Mouse (Mus musculus): ENCODE measurements around the gene Olfr813. TPM values are rescaled to one million over a fixed set of nuclear protein-coding genes. Genes with fewer than 3 reads are reported as not detected.
"Not testable (repeated sequence)": the region's sequence is repeated elsewhere in the genome, so short reads cannot be mapped to it uniquely, and the experiment has no call there.

The Olfr813 gene
- polyA plus RNA-seq (2015; fragmentation: Nextera tagmentation; extraction: Ambion mirVana) = not detected in 2 replicates

DNA sequence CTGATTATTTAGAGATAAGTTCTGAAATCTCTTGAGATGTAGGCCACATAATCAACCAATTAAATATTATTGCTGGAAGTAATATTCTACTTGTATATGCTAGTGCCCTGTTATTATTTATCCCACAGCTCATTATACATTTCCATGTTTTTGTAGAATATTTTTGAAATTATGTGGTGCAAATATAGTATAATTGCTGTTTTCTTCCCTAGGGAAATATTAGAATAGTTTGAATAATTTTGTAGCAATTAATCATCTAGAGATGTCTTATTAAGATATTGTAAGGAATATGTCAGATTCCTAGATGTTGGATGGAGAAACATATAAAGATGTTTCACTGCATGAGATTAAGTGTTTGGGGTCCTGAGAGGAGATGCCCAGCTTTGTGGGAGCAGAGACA lies at the start of gene Olfr813:
TSS of gene Olfr813 (plus strand) at position 301 of the 400 bp plus-strand sequence.
- H3K27me3 ChIP-seq (ENCODE audit: insufficient read depth, low read length) = no peaks in the 10 kb centered on the region
- H3K36me3 ChIP-seq (replicated peaks; ENCODE audit: insufficient read depth, low read length) = no peaks in the 10 kb centered on the region
- no peaks in the 10 kb centered on the region for H3K9me3 ChIP-seq (ENCODE audit: low read length)
- H3K4me3 ChIP-seq (ENCODE audit: low read depth, low read length) = no peak within 1 kb of the TSS
- no peak within 1 kb of the TSS for H3K4me2 ChIP-seq (ENCODE audit: low read depth, low read length)
- H3K27ac ChIP-seq (ENCODE audit: low read depth) = no peak within 1 kb of the TSS
- no peak for DNase-seq
- no peaks in the 10 kb centered on the region for H3K4me1 ChIP-seq (ENCODE audit: insufficient read depth)
- H3K9ac ChIP-seq (replicated peaks) = no peak within 1 kb of the TSS
- no peak for ATAC-seq
- TF ChIP-seq EP300 (IDR thresholded peaks at IDR 0.05; ENCODE audit: low read depth) (no peak), CTCF (IDR thresholded peaks at IDR 0.05; ENCODE audit: low read depth) (no peak)

DNA sequence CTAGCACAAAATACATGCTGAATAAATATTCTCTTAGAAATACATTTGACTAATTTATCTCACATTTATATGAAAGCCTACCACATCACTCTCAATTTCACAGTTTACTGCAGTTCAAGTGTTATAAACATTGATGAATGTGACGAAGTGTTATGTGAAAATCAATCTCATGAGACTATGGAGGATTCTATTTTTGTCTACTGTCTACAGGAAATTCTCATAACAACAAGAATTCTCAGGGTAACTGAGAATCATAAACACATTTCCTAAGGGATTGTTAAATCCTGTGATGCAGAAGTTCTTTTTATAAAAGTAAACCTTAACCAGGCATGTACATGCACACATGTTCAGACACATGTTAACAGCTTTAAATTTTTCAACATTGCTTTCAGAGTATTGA lies 9.2 kb upstream of the Olfr813 start, which contains the start of gene Olfr812:
TSS of gene Olfr812 (minus strand) at position 101 of the 400 bp plus-strand sequence.
- no peaks in the 10 kb centered on the region for H3K9me3 ChIP-seq (ENCODE audit: low read length)
- no peak for TF ChIP-seq CTCF (IDR thresholded peaks at IDR 0.05; ENCODE audit: low read depth)
- no peak for TF ChIP-seq EP300 (IDR thresholded peaks at IDR 0.05; ENCODE audit: low read depth)
- H3K4me2 ChIP-seq (ENCODE audit: low read depth, low read length) = no peak within 1 kb of the TSS
- DNase-seq (no peak), ATAC-seq (no peak)
- H3K27me3 ChIP-seq (ENCODE audit: insufficient read depth, low read length) = no peaks in the 10 kb centered on the region
- H3K9ac ChIP-seq (replicated peaks) = no peak within 1 kb of the TSS
- H3K36me3 ChIP-seq (replicated peaks; ENCODE audit: insufficient read depth, low read length) = no peaks in the 10 kb centered on the region
- WGBS (ENCODE audit: insufficient replicate concordance) = 48% methylated on average over 1 of the region's 1 CpGs
- H3K4me3 ChIP-seq (ENCODE audit: low read depth, low read length) = no peak within 1 kb of the TSS
- no peak within 1 kb of the TSS for H3K27ac ChIP-seq (ENCODE audit: low read depth)
- no peaks in the 10 kb centered on the region for H3K4me1 ChIP-seq (ENCODE audit: insufficient read depth)

DNA sequence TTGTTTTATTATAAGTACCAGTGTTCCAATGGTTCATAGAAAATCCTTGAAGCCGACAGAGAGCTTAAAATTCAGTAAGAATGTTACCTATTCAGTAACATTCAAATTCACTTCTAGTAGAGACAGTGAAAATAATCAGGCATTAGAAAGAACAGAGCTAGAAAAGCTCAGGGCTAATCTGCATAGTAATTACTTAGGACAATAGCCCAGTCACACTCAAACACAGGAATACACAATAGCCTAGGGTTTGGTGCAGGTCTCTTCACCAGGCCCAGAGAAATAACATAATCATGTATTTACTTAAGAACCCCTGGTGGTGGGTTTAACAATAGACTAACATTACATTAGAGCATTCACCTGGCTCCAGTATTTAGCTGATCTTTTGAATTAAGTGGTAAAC lies 7.8 kb upstream of the Olfr813 start:
- no peak for ATAC-seq
- 72% methylated on average over 1 of the region's 1 CpGs for WGBS (ENCODE audit: insufficient replicate concordance)
- H3K9ac ChIP-seq (replicated peaks) = no peak overlapping the region
- H3K27ac ChIP-seq (ENCODE audit: low read depth) = no peak overlapping the region
- TF ChIP-seq EP300 (IDR thresholded peaks at IDR 0.05; ENCODE audit: low read depth) = no peak
- TF ChIP-seq CTCF (IDR thresholded peaks at IDR 0.05; ENCODE audit: low read depth) = no peak
- no peaks in the 10 kb centered on the region for H3K9me3 ChIP-seq (ENCODE audit: low read length)
- no peak overlapping the region for H3K4me2 ChIP-seq (ENCODE audit: low read depth, low read length)
- no peaks in the 10 kb centered on the region for H3K27me3 ChIP-seq (ENCODE audit: insufficient read depth, low read length)
- no peaks in the 10 kb centered on the region for H3K36me3 ChIP-seq (replicated peaks; ENCODE audit: insufficient read depth, low read length)
- H3K4me3 ChIP-seq (ENCODE audit: low read depth, low read length) = no peak overlapping the region
- no peaks in the 10 kb centered on the region for H3K4me1 ChIP-seq (ENCODE audit: insufficient read depth)
- no peak for DNase-seq

DNA sequence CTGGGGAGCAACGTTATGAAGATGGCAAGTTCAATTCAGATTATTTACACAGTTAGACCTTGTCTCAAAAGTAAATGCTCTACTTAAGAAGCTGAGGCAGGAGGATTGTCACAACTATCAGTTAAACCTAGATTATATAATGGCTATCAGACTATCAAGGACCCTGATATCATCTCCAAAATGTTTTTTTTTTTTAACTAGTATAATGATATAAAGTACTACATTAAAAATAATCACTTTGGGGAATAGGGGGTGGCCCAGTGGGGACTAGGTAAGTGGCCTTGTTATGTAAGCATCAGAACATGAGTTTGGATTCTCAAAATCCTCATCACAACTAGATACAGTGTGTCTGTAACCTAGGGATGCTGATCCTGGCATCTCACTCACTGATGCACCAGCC lies 24.6 kb downstream of the Olfr813 start, which contains the start of gene Olfr814:
TSS of gene Olfr814 (minus strand) at position 101 of the 400 bp plus-strand sequence.
- WGBS (ENCODE audit: insufficient replicate concordance) = no CpG with 5 or more reads among the region's 1 CpGs
- H3K4me3 ChIP-seq (ENCODE audit: low read depth, low read length); H3K27me3 ChIP-seq (ENCODE audit: insufficient read depth, low read length); H3K27ac ChIP-seq (ENCODE audit: low read depth); H3K36me3 ChIP-seq (replicated peaks; ENCODE audit: insufficient read depth, low read length); H3K4me1 ChIP-seq (ENCODE audit: insufficient read depth); H3K9me3 ChIP-seq (ENCODE audit: low read length); H3K4me2 ChIP-seq (ENCODE audit: low read depth, low read length); ATAC-seq; H3K9ac ChIP-seq (replicated peaks); DNase-seq: not testable (repeated sequence)

DNA sequence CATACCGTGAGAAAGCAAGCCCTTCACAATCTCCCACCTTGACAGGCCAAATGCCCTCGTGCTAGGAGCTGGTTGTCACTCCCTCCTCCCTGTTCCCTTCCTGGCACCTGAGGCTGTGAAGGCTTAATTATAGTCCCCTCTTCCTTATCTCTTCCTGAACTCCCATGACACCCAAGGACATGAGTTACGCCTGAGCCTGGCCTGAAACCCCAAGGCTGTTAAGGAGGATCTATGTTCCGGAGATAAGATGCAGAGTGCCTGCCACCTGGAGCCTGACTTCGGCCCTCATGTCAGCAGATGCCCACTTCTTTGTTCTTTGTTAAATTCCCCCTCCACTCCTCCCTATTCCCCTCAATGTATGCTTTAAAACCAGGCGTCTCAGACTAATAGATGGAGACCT lies 30.3 kb downstream of the Olfr813 start:
- not testable (repeated sequence) for H3K9ac ChIP-seq (replicated peaks); H3K27me3 ChIP-seq (ENCODE audit: insufficient read depth, low read length); H3K27ac ChIP-seq (ENCODE audit: low read depth); ATAC-seq; H3K4me1 ChIP-seq (ENCODE audit: insufficient read depth); DNase-seq; H3K4me3 ChIP-seq (ENCODE audit: low read depth, low read length); H3K9me3 ChIP-seq (ENCODE audit: low read length); H3K36me3 ChIP-seq (replicated peaks; ENCODE audit: insufficient read depth, low read length); H3K4me2 ChIP-seq (ENCODE audit: low read depth, low read length)
- WGBS (ENCODE audit: insufficient replicate concordance) = 71% methylated on average over 6 of the region's 6 CpGs

DNA sequence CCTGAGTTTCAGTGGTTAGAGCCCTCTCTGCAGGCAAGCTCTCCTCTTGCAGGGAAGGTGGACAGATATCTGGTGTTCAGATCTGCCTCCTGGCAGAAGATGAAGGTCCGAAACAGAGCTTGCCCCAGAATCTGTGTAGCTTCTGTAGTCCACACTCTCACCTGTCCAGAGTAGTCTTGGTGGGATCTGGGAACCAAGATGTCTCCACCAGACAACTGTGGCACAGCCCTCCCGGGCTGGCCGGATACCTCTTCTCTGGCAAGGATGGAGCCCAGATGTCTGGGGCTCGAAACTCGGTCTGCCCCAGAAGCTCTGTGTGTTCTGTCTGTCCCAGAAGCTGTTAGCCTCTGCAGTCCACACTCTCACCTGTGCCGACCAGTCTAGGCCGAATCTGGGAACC lies 30.8 kb downstream of the Olfr813 start:
- no peak overlapping the region for H3K9ac ChIP-seq (replicated peaks)
- no peaks in the 10 kb centered on the region for H3K27me3 ChIP-seq (ENCODE audit: insufficient read depth, low read length)
- TF ChIP-seq CTCF (IDR thresholded peaks at IDR 0.05; ENCODE audit: low read depth) (no peak), EP300 (IDR thresholded peaks at IDR 0.05; ENCODE audit: low read depth) (no peak)
- H3K27ac ChIP-seq (ENCODE audit: low read depth) = no peak overlapping the region
- H3K36me3 ChIP-seq (replicated peaks; ENCODE audit: insufficient read depth, low read length) = no peaks in the 10 kb centered on the region
- no peak overlapping the region for H3K4me2 ChIP-seq (ENCODE audit: low read depth, low read length)
- no peaks in the 10 kb centered on the region for H3K4me1 ChIP-seq (ENCODE audit: insufficient read depth)
- no peak for ATAC-seq
- no peaks in the 10 kb centered on the region for H3K9me3 ChIP-seq (ENCODE audit: low read length)
- 77% methylated on average over 7 of the region's 7 CpGs for WGBS (ENCODE audit: insufficient replicate concordance)
- no peak overlapping the region for H3K4me3 ChIP-seq (ENCODE audit: low read depth, low read length)
- no peak for DNase-seq

DNA sequence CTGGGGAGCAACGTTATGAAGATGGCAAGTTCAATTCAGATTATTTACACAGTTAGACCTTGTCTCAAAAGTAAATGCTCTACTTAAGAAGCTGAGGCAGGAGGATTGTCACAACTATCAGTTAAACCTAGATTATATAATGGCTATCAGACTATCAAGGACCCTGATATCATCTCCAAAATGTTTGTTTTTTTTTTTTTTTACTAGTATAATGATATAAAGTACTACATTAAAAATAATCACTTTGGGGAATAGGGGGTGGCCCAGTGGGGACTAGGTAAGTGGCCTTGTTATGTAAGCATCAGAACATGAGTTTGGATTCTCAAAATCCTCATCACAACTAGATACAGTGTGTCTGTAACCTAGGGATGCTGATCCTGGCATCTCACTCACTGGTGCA lies 50.6 kb downstream of the Olfr813 start, which contains the start of gene Olfr815:
TSS of gene Olfr815 (minus strand) at position 101 of the 400 bp plus-strand sequence.
- H3K9ac ChIP-seq (replicated peaks); H3K4me1 ChIP-seq (ENCODE audit: insufficient read depth); ATAC-seq; H3K9me3 ChIP-seq (ENCODE audit: low read length); H3K4me3 ChIP-seq (ENCODE audit: low read depth, low read length); H3K27ac ChIP-seq (ENCODE audit: low read depth); H3K4me2 ChIP-seq (ENCODE audit: low read depth, low read length); H3K27me3 ChIP-seq (ENCODE audit: insufficient read depth, low read length); H3K36me3 ChIP-seq (replicated peaks; ENCODE audit: insufficient read depth, low read length); DNase-seq: not testable (repeated sequence)
- WGBS (ENCODE audit: insufficient replicate concordance) = no CpG with 5 or more reads among the region's 1 CpGs

Other genes starting within 250 kb of the Olfr813 start
- not detected in 2 replicates for gene Olfr796, start 242.8 kb upstream of the Olfr813 start, polyA plus RNA-seq (2015; fragmentation: Nextera tagmentation; extraction: Ambion mirVana)
- not detected in 2 replicates for gene Olfr798, start 227.4 kb upstream of the Olfr813 start, polyA plus RNA-seq (2015; fragmentation: Nextera tagmentation; extraction: Ambion mirVana)
- not detected in 2 replicates for gene Olfr799, start 217.9 kb upstream of the Olfr813 start, polyA plus RNA-seq (2015; fragmentation: Nextera tagmentation; extraction: Ambion mirVana)
- gene Olfr800, start 197.7 kb upstream of the Olfr813 start, polyA plus RNA-seq (2015; fragmentation: Nextera tagmentation; extraction: Ambion mirVana) = not detected in 2 replicates
- not detected in 2 replicates for gene Olfr801, start 181.5 kb upstream of the Olfr813 start, polyA plus RNA-seq (2015; fragmentation: Nextera tagmentation; extraction: Ambion mirVana)
- gene Olfr802, start 167.2 kb upstream of the Olfr813 start, polyA plus RNA-seq (2015; fragmentation: Nextera tagmentation; extraction: Ambion mirVana) = not detected in 2 replicates
- gene Olfr803, start 161.1 kb upstream of the Olfr813 start, polyA plus RNA-seq (2015; fragmentation: Nextera tagmentation; extraction: Ambion mirVana) = not detected in 2 replicates
- not detected in 2 replicates for gene Olfr804, start 152.2 kb upstream of the Olfr813 start, polyA plus RNA-seq (2015; fragmentation: Nextera tagmentation; extraction: Ambion mirVana)
- not detected in 2 replicates for gene Olfr805, start 126.0 kb upstream of the Olfr813 start, polyA plus RNA-seq (2015; fragmentation: Nextera tagmentation; extraction: Ambion mirVana)
- not detected in 2 replicates for gene Olfr806, start 113.4 kb upstream of the Olfr813 start, polyA plus RNA-seq (2015; fragmentation: Nextera tagmentation; extraction: Ambion mirVana)
- not detected in 2 replicates for gene Olfr807, start 97.6 kb upstream of the Olfr813 start, polyA plus RNA-seq (2015; fragmentation: Nextera tagmentation; extraction: Ambion mirVana)
- not detected in 2 replicates for gene Olfr808, start 89.9 kb upstream of the Olfr813 start, polyA plus RNA-seq (2015; fragmentation: Nextera tagmentation; extraction: Ambion mirVana)
- not detected in 2 replicates for gene Olfr809, start 80.7 kb upstream of the Olfr813 start, polyA plus RNA-seq (2015; fragmentation: Nextera tagmentation; extraction: Ambion mirVana)
- gene Olfr810, start 60.5 kb upstream of the Olfr813 start, polyA plus RNA-seq (2015; fragmentation: Nextera tagmentation; extraction: Ambion mirVana) = not detected in 2 replicates
- not detected in 2 replicates for gene Olfr811, start 51.0 kb upstream of the Olfr813 start, polyA plus RNA-seq (2015; fragmentation: Nextera tagmentation; extraction: Ambion mirVana)
- not detected in 2 replicates for gene Olfr812, start 9.3 kb upstream of the Olfr813 start, polyA plus RNA-seq (2015; fragmentation: Nextera tagmentation; extraction: Ambion mirVana)
- gene Olfr814, start 24.5 kb downstream of the Olfr813 start, polyA plus RNA-seq (2015; fragmentation: Nextera tagmentation; extraction: Ambion mirVana) = not detected in 2 replicates
- not detected in 2 replicates for gene Olfr815, start 50.5 kb downstream of the Olfr813 start, polyA plus RNA-seq (2015; fragmentation: Nextera tagmentation; extraction: Ambion mirVana)
- not detected in 2 replicates for gene Olfr816, start 60.2 kb downstream of the Olfr813 start, polyA plus RNA-seq (2015; fragmentation: Nextera tagmentation; extraction: Ambion mirVana)
- gene Olfr818, start 93.7 kb downstream of the Olfr813 start, polyA plus RNA-seq (2015; fragmentation: Nextera tagmentation; extraction: Ambion mirVana) = not detected in 2 replicates
- gene Olfr819, start 111.9 kb downstream of the Olfr813 start, polyA plus RNA-seq (2015; fragmentation: Nextera tagmentation; extraction: Ambion mirVana) = not detected in 2 replicates
- not detected in 2 replicates for gene Olfr247, start 120.8 kb downstream of the Olfr813 start, polyA plus RNA-seq (2015; fragmentation: Nextera tagmentation; extraction: Ambion mirVana)
- gene Gm10310, start 129.7 kb downstream of the Olfr813 start, polyA plus RNA-seq (2015; fragmentation: Nextera tagmentation; extraction: Ambion mirVana) = not detected in 2 replicates
- gene Olfr820, start 157.3 kb downstream of the Olfr813 start, polyA plus RNA-seq (2015; fragmentation: Nextera tagmentation; extraction: Ambion mirVana) = not detected in 2 replicates
- gene Olfr821, start 175.0 kb downstream of the Olfr813 start, polyA plus RNA-seq (2015; fragmentation: Nextera tagmentation; extraction: Ambion mirVana) = not detected in 2 replicates
- not detected in 2 replicates for gene Olfr822, start 215.8 kb downstream of the Olfr813 start, polyA plus RNA-seq (2015; fragmentation: Nextera tagmentation; extraction: Ambion mirVana)

Measured in liver, postnatal 0 days (tissue).